In genomic region chr6:55448199-55448598, GRCm38 (mm10) we compare ENCODE assay signal across 26 mouse cellular contexts. TPM values are rescaled to one million over a fixed set of nuclear protein-coding genes. Genes with fewer than 3 reads are reported as not detected.
"Had no signal": no experiment of that assay in that cellular context is flagged by ENCODE, and none has a peak within 500 bp of the region (broad histone marks: within the 10 kb centered on the region; RNA-seq: fewer than 3 reads in every experiment).

No protein-coding gene starts in this region.

- H3K4me2 ChIP-seq: heart, embryonic 11.5 days; heart, embryonic 13.5 days; heart, embryonic 15.5 days; hindbrain, embryonic 12.5 days; hindbrain, embryonic 14.5 days; intestine, embryonic 15.5 days; limb, embryonic 12.5 days; liver, embryonic 11.5 days had no signal

- H3K27ac ChIP-seq: gastrocnemius, adult 2 months; heart, adult 2 months; heart, embryonic 13.5 days; heart, embryonic 15.5 days; hindbrain, embryonic 12.5 days; hindbrain, embryonic 14.5 days; intestine, embryonic 15.5 days; layer of hippocampus, adult 2 months; left cerebral cortex, adult 2 months; limb, embryonic 10.5 days; limb, embryonic 12.5 days had no signal

- H3K9me3 ChIP-seq: heart, embryonic 13.5 days; heart, embryonic 15.5 days; hindbrain, embryonic 10.5 days; hindbrain, embryonic 12.5 days; intestine, embryonic 15.5 days; limb, embryonic 10.5 days; limb, embryonic 12.5 days had no signal

- H3K4me3 ChIP-seq: gastrocnemius, adult 2 months; heart, adult 2 months; heart, embryonic 13.5 days; heart, embryonic 15.5 days; hindbrain, embryonic 10.5 days; hindbrain, embryonic 12.5 days; intestine, embryonic 15.5 days; layer of hippocampus, adult 2 months; left cerebral cortex, adult 2 months; limb, embryonic 10.5 days; limb, embryonic 12.5 days had no signal

- ATAC-seq: hindbrain, embryonic 16.5 days; inflammation-experienced regulatory T-cells, adult 6 months; intestine, embryonic 15.5 days; intestine, postnatal 0 days had no signal

- H3K36me3 ChIP-seq: heart, embryonic 13.5 days; heart, embryonic 15.5 days; hindbrain, embryonic 10.5 days; hindbrain, embryonic 12.5 days; intestine, embryonic 15.5 days; limb, embryonic 10.5 days; limb, embryonic 12.5 days had no signal

- DNase-seq: gastrocnemius, adult 2 months; gastrocnemius, postnatal 10 days; gastrocnemius, postnatal 25 days; heart, adult 2 months; heart, postnatal 4 days; kidney, adult 18-20 months; kidney, adult 8-10 months; kidney, postnatal 10 days; kidney, postnatal 25 days; kidney, postnatal 4 days; liver had no signal

- H3K9ac ChIP-seq: heart, embryonic 13.5 days; heart, embryonic 15.5 days; hindbrain, embryonic 12.5 days; hindbrain, embryonic 14.5 days; intestine, embryonic 15.5 days; limb, embryonic 12.5 days had no signal

RNA-seq across cellular contexts. Expression of gene Adcyap1r1, which starts 3.6 kb away (rescaled TPM):
- polyA plus RNA-seq: inflammation-experienced regulatory T-cells, adult 6 months had no signal
